Mouse (Mus musculus): ENCODE data around the gene Ank2. TPM values are rescaled to one million over a fixed set of nuclear protein-coding genes. Genes with fewer than 3 reads are reported as not detected.

Gene Ank2
- polyA plus RNA-seq, 1 experiment from 2014 or later, result 157 TPM

DNA sequence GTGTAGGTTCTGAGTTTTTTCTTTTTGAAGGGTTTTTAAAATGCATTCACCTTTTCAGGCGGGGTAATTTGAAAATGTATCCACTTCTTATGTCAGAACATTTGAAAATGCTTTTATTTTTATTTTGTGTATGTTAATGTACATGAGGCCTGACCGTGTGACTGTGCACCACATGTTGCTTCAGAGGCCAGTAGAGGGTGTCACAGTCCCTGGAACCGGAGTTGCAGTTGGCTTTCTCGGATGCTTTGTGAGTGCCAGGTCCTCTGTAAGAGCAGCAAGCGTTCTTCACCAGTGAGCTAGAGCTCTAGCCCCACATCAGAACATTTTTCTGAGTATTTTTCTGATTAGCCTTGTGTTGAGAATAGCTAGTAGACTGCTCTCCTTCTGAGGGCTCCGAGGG, 484.0 kb downstream of the Ank2 start:
- Histone ChIP-seq H3K4me2 (no peak overlapping the region), H3K36me3 (peaks cover 47% of the 10 kb centered on the region), H3K4me3 (no peak overlapping the region), H3K4me1 (replicated peaks) (no peaks in the 10 kb centered on the region; the same call in 1 of the 2 replicates), H3K9ac (no peak overlapping the region), H3K27ac (replicated peaks) (no peak overlapping the region), H3K9me3 (no peaks in the 10 kb centered on the region), H3K27me3 (no peaks in the 10 kb centered on the region)
- ATAC-seq (ENCODE audit: low FRiP score, low read depth), result no peak
- 81% methylated on average over 6 of the region's 6 CpGs for WGBS

DNA sequence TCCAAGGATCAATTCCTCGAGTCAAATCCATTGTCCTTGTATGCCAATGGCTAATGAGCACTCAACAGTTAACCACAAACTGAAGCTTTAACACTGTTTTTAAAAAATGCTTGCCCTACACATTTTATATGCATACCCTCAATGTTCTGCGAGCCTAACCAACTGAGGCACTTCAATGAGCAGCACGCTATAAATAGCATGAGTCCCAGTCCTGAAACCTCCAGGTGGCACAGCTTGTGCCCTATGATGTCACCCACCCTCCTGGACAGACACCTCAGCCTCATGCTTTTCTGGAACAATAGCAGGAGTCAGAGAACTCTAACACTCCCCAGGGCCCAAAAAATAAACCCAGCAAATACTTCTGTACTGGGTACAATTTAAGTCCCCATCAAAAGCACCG, 485.2 kb downstream of the Ank2 start:
- no peak overlapping the region for H3K4me3 ChIP-seq
- no peak overlapping the region for H3K27ac ChIP-seq (replicated peaks)
- no peaks in the 10 kb centered on the region for H3K9me3 ChIP-seq
- no peak overlapping the region for H3K4me2 ChIP-seq
- WGBS, result 78% methylated on average over 4 of the region's 4 CpGs
- ATAC-seq (ENCODE audit: low FRiP score, low read depth), result no peak
- peaks cover 55% of the 10 kb centered on the region for H3K36me3 ChIP-seq
- H3K4me1 ChIP-seq (replicated peaks), result no peaks in the 10 kb centered on the region; the same call in 1 of the 2 replicates
- H3K27me3 ChIP-seq, result no peaks in the 10 kb centered on the region
- H3K9ac ChIP-seq, result no peak overlapping the region

DNA sequence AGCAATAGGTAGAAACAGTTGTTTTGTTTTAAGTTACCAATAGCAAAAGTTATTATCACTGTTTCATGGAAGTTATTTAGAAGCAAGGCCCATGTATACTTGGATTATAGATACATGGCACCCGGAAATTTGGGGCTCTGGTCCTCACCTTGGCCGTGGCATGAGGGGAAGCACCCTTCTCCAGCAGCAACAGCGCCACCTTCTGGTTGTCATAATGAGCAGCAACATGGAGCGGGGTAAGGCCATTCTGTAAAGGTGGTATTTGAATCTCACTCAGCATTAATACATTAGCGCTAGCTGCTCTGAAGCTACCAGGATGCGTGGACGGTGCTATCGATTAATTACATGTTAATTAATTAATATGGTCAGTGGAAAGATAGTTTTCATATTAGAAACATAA, 486.6 kb downstream of the Ank2 start:
- H3K27ac ChIP-seq (replicated peaks), result no peak overlapping the region
- WGBS, result 54% methylated on average over 8 of the region's 8 CpGs
- no peaks in the 10 kb centered on the region for H3K4me1 ChIP-seq (replicated peaks)
- H3K4me2 ChIP-seq, result no peak overlapping the region
- peaks cover 64% of the 10 kb centered on the region for H3K36me3 ChIP-seq
- no peaks in the 10 kb centered on the region for H3K27me3 ChIP-seq
- no peak overlapping the region for H3K4me3 ChIP-seq
- H3K9me3 ChIP-seq, result no peaks in the 10 kb centered on the region
- H3K9ac ChIP-seq, result no peak overlapping the region
- ATAC-seq (ENCODE audit: low FRiP score, low read depth), result peak; percentile 44; the same call in 1 of the 2 replicates

DNA sequence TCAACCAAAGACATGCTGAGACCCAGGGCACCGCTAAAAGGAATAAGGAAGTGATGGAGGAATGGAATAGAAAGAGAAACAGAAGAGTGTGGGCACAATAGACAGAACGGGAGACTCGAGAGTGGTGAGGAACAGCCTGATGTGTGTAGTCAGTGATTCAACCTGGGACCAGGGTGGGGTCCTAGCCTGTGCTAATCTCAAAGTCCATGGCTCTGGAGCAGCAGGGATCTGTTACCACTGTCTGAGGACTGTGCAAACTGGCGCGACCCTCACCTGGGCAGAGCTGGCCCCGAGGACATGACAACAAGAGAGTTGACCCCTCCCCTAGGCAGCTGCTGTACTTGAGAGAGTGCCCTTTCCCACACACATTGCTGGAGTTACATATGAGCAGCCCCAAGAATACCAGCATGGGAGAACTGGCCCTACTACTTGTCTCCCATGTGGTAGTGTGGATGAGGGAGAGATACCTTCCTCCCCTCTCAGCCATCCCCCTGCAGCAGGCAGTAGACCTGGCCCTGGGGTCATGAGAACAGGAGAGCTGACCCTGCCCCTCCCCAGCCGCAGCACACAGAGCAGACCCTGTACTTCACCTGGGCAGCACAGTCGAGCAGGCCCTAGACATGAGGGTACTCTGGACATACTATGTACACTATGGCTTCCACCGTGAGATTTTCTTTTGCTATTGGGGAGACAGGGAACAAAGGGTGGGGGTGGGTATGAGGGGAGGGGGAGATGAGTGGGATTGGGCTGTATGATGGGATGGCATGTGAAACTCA, 493.1 kb downstream of the Ank2 start:
- WGBS, result 91% methylated on average over 9 of the region's 9 CpGs
- Histone ChIP-seq H3K4me2 (no peak overlapping the region), H3K27me3 (no peaks in the 10 kb centered on the region), H3K9ac (no peak overlapping the region), H3K4me3 (no peak overlapping the region), H3K9me3 (no peaks in the 10 kb centered on the region), H3K36me3 (peaks cover 52% of the 10 kb centered on the region), H3K27ac (replicated peaks) (no peak overlapping the region), H3K4me1 (replicated peaks) (no peaks in the 10 kb centered on the region)
- 0 out of 2 replicates have a peak, but pooled peaks have one; percentile 16 for ATAC-seq (ENCODE audit: low FRiP score, low read depth)

DNA sequence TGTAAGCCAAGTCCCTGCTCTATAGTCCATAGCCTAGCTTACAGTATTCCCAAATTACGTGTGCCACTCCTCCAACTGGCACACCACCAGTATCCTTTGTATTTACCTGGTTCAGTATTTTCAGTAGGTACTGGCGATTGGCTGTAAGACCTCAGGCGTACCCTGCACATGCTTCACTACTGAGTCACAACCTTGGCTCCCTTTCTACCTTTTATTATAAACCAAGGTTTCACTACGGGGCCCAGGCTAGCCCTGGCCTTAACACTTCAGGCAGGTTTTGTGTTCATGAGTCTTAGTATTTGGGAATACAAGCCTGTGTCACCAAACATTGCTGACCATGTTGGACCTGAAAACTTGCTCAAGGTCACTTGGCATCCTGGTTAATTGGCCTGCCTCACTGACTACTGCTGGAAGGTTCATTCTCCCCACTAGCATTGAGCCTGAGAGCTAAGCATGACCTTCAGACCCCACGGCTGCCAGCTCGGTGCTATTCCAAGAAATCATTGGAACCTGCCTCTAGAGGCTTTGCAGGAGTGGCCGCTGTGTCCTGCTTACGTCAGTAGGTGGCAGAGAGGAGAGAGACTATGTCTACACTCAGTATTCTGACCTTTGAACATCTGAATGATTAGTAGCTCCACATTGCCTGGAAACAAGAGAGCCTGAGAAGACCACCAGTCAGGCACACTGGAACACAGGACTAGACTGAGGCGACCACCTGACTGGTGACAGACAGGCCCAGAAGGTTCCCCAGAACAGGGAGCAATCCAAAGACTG, 494.1 kb downstream of the Ank2 start:
- 79% methylated on average over 9 of the region's 9 CpGs for WGBS
- no peaks in the 10 kb centered on the region for H3K4me1 ChIP-seq (replicated peaks)
- H3K36me3 ChIP-seq, result peaks cover 43% of the 10 kb centered on the region
- no peaks in the 10 kb centered on the region for H3K9me3 ChIP-seq
- no peak overlapping the region for H3K9ac ChIP-seq
- no peak overlapping the region for H3K27ac ChIP-seq (replicated peaks)
- H3K4me2 ChIP-seq, result no peak overlapping the region
- ATAC-seq (ENCODE audit: low FRiP score, low read depth), result 0 out of 2 replicates have a peak, but pooled peaks have one; percentile 27
- no peaks in the 10 kb centered on the region for H3K27me3 ChIP-seq
- no peak overlapping the region for H3K4me3 ChIP-seq

DNA sequence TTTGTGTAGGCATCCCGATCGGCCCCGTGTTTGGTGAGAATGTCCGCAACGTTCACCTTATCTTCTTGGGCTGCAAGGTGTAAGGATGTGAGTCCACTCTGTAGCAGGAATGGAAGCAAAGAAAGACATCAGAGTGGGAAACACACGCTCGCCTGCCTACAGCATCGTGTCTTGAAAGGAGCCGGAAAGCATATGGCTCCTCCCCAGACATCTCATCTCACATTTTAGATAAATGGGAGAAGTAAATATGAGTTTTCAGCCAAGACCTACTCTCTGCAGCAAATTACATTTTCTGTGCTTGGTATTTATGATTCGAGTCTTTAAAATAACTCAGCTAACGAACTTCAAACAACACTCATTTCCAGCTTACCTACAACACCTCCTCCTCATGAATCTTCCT, 495.2 kb downstream of the Ank2 start:
- no peak for ATAC-seq (ENCODE audit: low FRiP score, low read depth)
- WGBS, result 92% methylated on average over 11 of the region's 11 CpGs

DNA sequence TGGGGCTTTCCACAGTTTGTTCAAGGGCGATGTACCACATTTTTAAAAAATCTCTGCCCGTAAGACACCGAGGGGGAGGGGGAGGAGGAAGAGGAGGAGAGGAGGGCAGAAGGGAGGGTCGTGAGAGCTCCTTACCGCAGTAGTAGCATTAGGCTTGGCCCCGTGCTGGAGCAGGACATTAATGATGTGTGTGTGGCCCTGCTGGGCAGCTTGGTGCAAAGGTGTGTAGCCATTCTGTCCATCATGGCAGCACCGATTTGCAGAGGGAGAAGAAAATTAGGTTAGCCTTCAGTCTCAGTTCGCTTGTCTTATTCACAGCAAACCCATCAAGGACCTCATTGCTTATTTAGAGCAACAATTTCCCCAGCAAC, 500.4 kb downstream of the Ank2 start:
- peaks cover 26% of the 10 kb centered on the region for H3K4me1 ChIP-seq (replicated peaks)
- 0 out of 2 replicates have a peak overlapping the region, but pooled peaks have one; percentile 1 for H3K9ac ChIP-seq
- peak overlapping the region; percentile 47 for H3K4me2 ChIP-seq
- no peak overlapping the region for H3K4me3 ChIP-seq
- no peak for ATAC-seq (ENCODE audit: low FRiP score, low read depth)
- no peaks in the 10 kb centered on the region for H3K9me3 ChIP-seq
- H3K27ac ChIP-seq (replicated peaks), result peak overlapping the region; percentile 75
- 8% methylated on average over 7 of the region's 8 CpGs for WGBS
- H3K27me3 ChIP-seq, result no peaks in the 10 kb centered on the region
- H3K36me3 ChIP-seq, result peaks cover 6% of the 10 kb centered on the region; the same call in 1 of the 2 replicates

More for the DNA sequence above, 495.2 kb downstream of the Ank2 start:
- H3K27me3 ChIP-seq, result no peaks in the 10 kb centered on the region
- peaks cover 3% of the 10 kb centered on the region for H3K4me1 ChIP-seq (replicated peaks)
- H3K36me3 ChIP-seq, result peaks cover 32% of the 10 kb centered on the region
- H3K27ac ChIP-seq (replicated peaks), result no peak overlapping the region
- H3K4me2 ChIP-seq, result no peak overlapping the region
- H3K9ac ChIP-seq, result no peak overlapping the region
- no peaks in the 10 kb centered on the region for H3K9me3 ChIP-seq
- H3K4me3 ChIP-seq, result no peak overlapping the region

DNA sequence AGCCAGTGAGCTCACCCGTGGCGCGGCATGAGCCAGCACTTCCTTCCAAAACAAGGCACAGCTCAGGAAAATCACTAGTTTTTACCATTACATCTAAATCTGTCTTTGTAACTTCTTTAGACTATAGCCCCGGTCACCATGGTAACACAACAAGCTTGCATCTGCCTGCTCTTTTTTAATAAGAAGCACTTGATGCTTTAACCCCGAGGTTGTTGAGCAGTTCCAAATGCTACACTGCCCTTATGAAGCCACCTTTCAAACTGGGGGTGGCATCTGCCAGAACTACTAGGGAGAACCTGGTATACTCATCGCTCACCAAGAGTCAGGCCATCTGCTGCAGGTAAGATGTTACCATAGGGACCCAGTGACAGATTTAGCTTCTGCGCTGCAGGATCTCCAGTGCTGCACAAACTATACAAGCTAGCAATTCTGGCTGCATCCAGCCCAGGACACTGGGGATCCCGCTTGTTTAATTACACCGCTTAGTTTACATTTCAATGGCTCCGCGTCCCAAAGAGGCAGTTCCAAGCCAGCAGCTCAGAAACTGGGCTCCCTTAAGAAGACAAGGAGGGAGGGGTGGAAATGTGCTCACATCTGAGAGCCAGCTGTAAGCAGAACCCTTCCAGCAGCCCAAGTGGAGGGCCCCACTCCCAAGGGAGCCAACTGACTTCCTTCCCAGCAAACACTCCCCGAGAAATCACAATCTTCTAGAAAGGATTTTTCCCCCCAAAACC, 501.0 kb downstream of the Ank2 start:
- Histone ChIP-seq H3K27ac (replicated peaks) (peak overlapping the region; percentile 75), H3K27me3 (no peaks in the 10 kb centered on the region), H3K4me2 (peak overlapping the region; percentile 47), H3K36me3 (0 out of 2 replicates have a peak, but pooled peaks cover 3% of the 10 kb centered on the region), H3K9ac (0 out of 2 replicates have a peak overlapping the region, but pooled peaks have one; percentile 1), H3K4me3 (peak overlapping the region; percentile 19), H3K4me1 (replicated peaks) (peaks cover 26% of the 10 kb centered on the region), H3K9me3 (no peaks in the 10 kb centered on the region)
- peak; percentile 84 for ATAC-seq (ENCODE audit: low FRiP score, low read depth)
- 7% methylated on average over 12 of the region's 12 CpGs for WGBS

DNA sequence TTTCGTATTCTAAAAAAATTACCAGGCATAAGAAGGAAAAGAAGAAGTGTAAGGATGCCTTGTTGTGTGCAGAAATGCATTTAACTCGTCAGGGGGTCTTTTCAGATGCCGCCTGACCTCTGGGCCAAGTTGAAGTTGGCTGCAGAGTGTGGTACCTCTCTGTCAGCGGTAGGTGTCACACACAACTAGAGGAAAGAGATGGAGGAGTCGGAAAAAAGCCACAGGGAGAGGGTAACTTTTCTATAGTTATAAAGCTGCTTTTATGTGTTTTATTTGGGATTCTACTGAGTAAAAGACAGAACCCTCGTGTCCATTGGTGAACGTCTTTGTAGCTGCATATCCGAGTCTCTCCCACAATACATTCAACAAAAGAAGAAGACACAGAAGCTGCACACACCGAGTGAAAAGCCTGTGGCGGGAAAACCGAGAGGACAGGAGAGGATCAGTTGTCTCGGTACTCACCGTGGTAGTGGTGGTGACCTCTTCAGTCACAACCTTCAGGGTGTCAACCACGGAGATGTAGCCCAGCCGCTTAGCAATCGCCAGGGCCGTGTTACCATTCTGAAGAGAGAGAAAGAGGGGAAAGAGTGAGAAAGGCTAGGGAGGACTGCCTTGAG, 501.7 kb downstream of the Ank2 start:
- peak overlapping the region; percentile 19 for H3K4me3 ChIP-seq
- peaks cover 28% of the 10 kb centered on the region for H3K4me1 ChIP-seq (replicated peaks)
- peak overlapping the region; percentile 75 for H3K27ac ChIP-seq (replicated peaks)
- no peaks in the 10 kb centered on the region for H3K9me3 ChIP-seq
- H3K4me2 ChIP-seq, result peak overlapping the region; percentile 47
- no peaks in the 10 kb centered on the region for H3K27me3 ChIP-seq
- whole genome bisulfite sequencing, result 7% methylated on average over 17 of the region's 17 CpGs
- 0 out of 2 replicates have a peak, but pooled peaks cover 3% of the 10 kb centered on the region for H3K36me3 ChIP-seq
- ATAC-seq (ENCODE audit: low FRiP score, low read depth), result peak; percentile 40; the same call in 1 of the 2 replicates
- no peak overlapping the region for H3K9ac ChIP-seq

DNA sequence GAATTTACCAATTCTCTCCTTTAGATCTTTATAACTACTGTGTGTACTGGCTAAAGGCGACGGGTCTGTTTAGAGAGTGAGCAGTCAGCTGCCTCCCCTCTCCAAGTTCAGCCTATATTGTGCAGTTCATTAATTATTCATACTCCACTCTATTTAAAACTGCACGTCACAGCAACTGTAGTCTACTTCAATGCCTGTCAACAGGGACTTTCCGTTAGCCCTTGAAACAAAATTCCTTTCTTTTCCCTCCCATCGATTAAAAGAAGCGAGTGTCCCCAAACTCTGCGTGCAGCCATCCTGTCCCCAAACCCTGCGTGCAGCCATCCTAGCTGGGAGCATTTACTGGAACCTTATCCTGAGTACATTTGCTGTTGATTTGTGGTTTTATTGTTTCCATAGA, 502.4 kb downstream of the Ank2 start:
- 23% methylated on average over 8 of the region's 8 CpGs for WGBS
- peak overlapping the region; percentile 47 for H3K4me2 ChIP-seq
- H3K4me3 ChIP-seq, result no peak overlapping the region

DNA sequence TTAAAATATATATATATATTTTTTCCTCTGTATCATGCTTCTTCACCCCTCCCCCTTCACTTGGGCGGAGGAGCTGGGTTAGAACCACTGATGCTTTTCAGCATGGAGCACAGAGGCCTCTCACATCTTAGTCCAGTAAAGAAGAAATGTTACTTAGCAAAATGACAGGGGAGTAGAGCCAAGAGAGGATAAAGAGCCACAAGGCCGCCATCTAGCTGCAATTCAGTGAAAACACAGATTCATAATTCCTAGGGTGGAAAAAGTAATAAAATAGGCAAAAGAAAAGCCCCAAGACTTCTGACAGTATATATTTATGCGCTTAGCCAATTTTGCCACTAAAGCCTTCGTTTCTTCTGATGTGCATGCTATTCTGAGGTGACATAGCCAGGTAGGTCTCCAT, 503.2 kb downstream of the Ank2 start:
- H3K36me3 ChIP-seq, result no peaks in the 10 kb centered on the region
- no peaks in the 10 kb centered on the region for H3K27me3 ChIP-seq
- 62% methylated on average over 4 of the region's 4 CpGs for WGBS
- H3K4me3 ChIP-seq, result no peak overlapping the region
- peaks cover 28% of the 10 kb centered on the region for H3K4me1 ChIP-seq (replicated peaks)
- H3K27ac ChIP-seq (replicated peaks), result no peak overlapping the region
- no peaks in the 10 kb centered on the region for H3K9me3 ChIP-seq
- no peak overlapping the region for H3K9ac ChIP-seq
- no peak overlapping the region for H3K4me2 ChIP-seq
- ATAC-seq (ENCODE audit: low FRiP score, low read depth), result no peak

More for the DNA sequence above, 502.4 kb downstream of the Ank2 start:
- H3K4me1 ChIP-seq (replicated peaks), result peaks cover 28% of the 10 kb centered on the region
- no peaks in the 10 kb centered on the region for H3K27me3 ChIP-seq
- no peak overlapping the region for H3K9ac ChIP-seq
- H3K27ac ChIP-seq (replicated peaks), result peak overlapping the region; percentile 75
- no peak for ATAC-seq (ENCODE audit: low FRiP score, low read depth)
- no peaks in the 10 kb centered on the region for H3K36me3 ChIP-seq
- H3K9me3 ChIP-seq, result no peaks in the 10 kb centered on the region

Measured in hindbrain, embryonic 15.5 days (tissue).